Mouse (Mus musculus) c-Kit-negative CD71-positive TER-119-positive erythroid progenitor cells, embryonic 14.5 days (primary cell): ENCODE measurements around the gene Tent4b.
A peak's percentile ranks its signal among the peaks of the same experiment; 100 is the strongest.

Source experiments
- DNase-seq: peaks from one replicate; pipeline ENCODE4 v3.0.0-alpha.2; 2013; ENCODE audit warnings: low read depth, low spot score

Tent4b gene

DNA sequence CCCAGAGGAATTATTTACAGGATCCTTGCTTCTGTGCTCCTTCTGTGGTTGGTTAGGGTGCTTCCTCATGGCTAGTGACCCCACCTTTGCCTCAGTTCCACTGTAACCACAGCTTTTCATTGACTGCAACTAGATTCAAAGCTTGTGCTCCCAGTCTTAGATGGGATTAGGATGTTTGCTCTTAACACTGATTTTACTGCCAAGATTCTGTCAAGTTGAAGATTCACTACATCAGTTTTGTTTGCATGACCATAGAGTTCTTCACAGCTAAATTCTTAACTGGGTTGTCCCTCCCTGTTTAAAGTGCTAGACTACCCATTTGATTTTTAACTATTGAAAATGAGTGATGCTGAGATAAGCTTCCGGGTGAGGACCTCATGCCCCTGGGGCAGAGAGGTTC, 29.3 kb downstream of the Tent4b start:
- no peak for DNase-seq

DNA sequence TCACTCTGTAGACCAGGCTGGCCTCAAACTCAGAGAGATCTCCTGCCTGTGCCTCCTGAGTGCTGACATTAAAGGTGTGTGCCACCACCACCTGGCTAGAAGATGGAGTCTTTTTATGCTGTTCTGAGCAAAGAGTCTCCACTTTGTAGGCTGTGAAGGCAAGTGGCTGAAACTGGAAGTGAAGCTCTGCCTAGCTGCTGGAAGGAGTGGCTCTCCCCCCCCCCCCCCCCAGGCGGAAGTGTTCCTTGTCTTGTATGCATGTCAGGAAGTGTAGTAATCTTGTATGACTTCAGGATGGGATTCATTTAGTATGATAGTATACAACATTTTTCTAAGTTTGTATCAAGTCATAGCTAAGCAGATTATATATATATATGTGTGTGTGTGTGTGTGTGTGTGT, 29.8 kb downstream of the Tent4b start:
- DNase-seq, result no peak

DNA sequence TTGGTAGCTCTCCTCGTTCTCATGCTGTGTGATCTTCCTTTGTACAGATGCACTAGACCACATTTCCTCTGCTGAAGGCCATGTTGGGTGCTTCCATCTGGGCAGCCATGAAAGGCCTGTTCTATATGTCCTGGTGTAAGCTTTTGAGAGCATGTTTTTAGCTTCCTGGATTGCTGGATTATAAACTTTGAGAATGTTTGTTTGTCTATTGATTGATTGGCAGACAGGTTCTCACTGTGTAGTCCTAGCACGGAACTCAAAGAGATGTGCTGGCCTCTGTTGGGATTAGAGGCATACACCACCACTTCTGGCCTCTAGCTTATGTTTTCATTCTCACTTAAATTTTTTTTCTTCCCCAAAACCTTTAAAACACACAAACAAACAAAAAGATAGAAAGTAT, 37.7 kb downstream of the Tent4b start:
- DNase-seq, result no peak

DNA sequence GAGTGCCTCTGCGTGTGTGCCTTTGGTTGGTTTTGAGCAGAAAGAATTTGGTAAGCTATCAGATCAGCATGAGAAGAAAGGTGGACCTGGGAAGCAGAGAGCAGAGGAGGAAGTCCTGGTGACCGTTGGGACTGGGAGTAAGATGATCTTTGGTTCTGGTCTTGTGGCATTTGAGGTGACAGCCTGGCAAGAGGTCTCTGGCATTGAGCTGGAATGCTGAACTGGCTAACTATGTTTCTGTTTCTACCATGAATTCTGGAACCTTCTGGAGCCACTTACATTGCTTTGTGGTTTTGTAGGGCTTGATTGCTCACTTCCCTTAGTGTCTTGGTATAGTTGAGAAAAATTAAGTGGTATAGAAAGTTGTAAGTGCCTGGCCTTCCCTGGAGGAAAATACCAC, 38.6 kb downstream of the Tent4b start:
- DNase-seq, result no peak

DNA sequence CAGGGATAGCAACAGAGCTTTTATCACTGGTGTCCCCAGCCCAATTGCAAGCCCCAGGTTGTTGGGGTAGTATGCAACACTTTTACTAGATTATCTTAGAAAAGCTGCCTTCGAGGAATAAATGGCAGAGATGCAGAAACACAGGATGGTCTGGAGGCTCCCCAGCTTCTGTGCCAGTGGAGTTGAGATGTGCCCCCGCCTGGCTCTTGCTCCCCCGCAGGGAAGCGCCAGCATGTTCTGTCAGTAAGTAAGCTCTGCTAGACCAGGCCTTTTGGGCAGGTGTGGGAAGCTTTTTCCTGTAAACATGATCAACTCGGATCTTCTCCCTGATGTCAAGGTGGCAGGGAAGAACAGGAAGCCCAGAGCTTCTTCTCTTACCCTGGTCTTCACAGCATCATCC, 40.3 kb downstream of the Tent4b start:
- DNase-seq, result no peak

DNA sequence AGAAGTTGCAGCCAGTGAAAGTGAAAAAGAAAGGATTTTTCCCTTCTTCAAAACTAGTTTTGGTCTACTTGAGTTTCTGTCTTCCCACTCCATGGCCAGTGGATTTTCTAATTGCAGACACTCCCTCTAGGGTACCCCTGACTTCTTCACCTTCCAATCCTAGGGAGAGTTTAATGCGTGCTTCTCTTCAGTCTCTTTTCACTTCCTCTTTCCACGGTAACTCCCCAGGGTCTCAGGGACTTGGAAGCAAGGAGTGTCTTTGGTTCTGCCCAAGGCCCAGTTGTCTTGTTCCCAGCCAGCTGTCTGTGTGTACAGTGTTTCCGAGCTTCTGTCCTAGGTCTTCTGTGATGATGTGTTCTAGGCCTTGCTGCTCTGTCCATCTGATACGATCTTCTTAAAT, 42.9 kb downstream of the Tent4b start:
- no peak for DNase-seq

DNA sequence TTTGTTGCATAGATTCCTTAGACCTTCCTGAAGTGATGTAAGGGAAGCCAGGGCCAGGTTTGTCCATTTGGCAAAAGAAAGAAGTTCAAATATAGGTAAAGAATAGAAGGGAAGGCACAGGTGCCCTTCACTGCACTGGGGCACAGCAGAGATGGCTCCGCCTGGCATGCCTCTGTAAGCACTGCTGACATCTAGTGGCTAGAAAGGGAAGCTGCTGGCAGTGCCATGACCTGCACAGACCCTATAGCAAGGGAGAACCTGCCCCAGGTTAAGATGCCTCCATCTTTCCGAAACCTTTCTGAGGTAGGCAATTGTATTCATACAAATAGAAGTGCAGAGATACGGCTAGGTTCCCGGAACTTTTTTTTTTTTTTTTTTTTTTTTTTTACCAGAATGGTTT, 45.3 kb downstream of the Tent4b start:
- DNase-seq, result peak; percentile 15

DNA sequence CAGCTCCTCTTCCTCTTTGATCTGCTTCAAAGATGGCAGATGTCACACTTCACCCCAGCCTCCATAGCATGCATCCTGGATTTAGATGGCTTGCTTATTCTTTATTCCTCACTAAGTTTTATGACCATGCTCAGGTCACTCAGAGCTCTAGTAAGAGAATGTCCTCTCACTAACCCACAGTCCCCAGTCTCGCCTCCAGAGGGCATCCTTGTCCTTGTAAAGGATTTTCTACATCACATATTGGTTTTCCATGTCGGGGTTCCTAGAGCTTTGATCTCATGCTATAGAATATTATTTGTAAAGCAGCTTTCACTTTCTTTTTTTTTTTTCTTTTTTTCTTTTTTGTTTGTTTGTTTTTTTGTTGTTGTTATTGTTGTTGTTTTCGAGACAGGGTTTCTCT, 53.8 kb downstream of the Tent4b start:
- peak; percentile 32 for DNase-seq

DNA sequence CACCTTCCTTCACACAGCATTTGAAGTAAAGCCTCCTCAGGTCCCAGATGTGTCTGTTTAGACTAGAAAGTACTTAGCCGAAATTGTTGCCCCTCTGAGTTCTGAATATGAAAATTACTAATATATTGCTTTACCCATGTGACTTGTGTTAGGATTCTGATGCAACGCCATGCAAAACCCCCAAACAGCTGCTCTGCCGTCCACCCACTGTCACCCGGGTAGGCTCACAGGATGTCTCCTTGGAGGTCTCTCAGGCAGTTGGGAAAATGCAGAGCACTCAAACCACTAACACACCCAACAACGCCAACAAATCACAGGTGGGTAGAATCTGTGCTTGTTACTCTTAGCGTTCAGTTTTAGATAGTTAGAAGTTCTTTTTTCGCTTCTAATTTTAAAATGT, 55.9 kb downstream of the Tent4b start:
- no peak for DNase-seq

DNA sequence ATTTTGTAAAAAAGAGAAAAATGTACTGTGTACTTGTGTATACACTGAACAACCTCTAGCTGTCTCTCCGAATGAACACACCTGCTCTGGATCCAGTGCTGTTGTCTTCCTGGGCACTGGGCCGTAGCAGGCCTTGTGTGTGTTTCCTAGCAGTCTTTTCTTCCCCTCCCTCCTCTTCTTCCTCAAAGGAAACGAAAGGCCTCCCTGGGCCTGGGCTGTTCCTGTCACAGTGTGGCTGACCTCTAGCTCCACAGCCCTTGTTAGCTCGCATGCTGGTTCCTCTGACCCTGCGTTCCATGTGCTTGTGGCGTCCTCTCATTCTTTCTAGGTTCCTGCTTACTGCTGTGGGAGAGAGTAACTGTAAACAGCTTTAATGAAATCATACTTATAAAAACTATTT, 59.0 kb downstream of the Tent4b start:
- DNase-seq, result no peak

DNA sequence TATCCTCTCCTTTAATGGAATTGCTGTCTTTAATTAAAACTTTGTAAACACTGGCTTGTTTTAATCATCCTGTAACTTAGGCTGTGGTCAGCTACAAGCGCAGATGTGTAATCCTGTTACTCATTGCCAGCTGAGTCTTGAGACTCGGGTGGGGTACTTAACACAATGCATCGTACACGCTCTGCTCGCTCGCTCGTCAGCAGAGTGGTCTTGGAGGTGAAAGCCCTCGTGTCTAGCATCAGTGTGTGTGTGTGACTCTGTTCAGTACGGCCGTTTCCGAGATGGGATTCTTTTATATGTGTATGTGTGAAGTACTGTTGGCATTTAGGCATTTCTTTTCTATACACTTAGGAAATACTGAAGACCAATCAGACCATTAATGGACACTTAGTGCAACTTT, 59.5 kb downstream of the Tent4b start:
- DNase-seq, result no peak

DNA sequence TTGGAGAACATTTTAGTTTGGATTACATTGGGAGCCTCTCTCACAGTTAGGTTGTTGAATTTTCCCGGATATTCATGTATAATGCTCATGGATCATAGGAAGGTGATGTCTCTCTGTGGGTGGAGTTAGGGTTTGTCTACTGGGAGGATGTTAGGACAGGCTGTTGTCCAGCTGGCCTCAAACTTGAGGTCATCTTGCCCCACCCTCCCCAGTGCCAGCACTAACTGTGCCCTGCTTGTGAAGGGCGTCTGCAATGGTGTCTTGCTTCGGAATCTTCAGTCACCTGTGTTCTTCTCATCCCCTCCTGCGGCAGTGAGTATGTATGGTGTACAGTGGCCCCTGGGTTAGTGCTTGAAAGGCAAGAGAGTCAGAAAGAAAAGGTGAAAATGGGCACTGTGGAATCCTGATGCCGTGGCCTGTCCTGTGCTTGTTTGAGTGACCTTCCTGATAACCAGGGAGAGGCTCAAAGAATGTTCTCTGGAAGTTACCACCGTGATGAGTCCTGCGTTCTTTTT, 61.5 kb downstream of the Tent4b start:
- DNase-seq, result no peak

DNA sequence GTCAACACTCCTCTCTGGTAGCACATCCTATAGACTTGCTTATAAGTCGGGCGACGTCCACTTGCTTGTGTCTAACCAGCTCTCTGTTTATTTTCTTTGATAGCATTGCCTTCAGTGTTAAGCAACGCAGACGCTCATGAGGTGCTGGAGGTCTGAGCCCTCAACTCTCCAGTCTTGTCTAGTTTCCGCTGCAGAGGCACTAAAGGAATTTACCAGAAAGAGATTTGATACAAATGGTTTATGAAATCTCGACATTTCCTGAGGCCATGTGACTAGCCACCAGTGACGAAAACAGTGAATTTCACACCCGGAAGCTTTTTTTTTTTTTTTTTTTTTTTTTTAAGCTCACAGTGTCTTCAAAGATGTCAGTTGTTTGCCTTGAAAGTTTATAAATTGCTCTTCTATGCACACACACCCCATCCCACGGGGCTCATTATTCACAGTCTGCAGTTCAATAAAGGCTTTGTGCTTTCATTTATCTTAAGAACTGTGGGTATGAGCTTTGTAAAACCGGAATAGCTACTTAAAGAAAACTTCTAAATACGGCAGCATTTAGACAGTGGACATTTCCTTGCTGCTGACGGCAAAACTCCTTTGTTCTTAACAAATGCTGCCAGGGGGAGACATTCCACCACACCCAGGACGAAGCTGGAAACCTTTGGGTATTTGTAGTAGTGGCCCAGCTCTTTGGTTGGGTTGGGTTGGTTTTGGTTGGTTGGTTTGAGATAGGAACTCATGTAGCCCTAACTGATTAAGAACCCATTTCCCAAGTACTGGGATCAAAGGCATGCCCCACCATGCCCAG, 64.0 kb downstream of the Tent4b start:
- DNase-seq, result no peak

DNA sequence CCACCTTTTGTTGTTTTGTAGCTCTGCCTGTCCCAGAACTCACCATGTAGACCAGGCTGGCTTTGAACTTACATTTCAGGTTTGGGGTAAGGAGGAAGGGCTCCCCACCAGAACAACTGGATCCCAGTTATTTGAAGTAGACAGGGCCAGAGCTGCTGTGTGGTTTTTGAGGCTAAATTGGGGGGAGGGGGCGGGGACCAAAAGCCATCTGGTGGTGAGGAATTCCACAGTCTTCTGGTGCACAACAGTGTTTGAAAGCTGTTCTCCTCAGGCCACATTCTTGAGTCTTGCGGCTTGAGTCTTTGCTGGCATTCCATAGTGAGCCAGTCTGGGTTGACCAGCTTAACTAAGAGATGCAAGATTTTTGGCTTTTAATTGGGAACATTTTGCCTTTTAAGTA, 66.5 kb downstream of the Tent4b start:
- DNase-seq, result no peak

DNA sequence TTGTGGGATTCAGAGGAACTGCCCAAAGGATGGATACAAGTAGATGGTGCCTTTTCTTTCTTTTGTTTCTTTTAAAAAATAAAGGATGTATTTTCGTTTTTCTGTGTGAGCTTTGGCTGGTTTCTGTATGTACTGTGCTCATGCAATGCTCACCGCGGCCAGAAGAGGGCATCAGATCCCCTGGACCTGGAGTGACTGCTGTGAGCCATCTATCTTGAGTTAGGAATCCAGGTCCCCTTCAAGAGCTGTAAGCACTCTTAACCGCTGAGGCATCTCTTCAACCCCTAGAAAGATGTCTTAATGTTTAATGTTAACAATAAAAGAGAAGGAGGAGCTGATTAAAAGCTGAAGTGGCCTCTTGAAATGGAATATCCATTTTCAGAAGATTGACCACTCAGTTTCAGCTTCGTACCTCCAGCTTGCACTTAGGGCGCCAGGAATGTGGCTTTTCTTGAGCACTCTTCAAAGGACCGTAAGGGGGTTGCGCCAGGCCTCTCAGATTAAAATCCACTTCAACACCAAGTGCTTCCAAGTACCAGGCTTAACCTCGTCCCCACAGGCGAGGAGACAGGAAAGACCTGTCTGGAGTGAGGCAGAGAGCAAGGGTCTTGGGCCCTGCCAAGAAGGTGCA, 67.3 kb downstream of the Tent4b start:
- no peak for DNase-seq

DNA sequence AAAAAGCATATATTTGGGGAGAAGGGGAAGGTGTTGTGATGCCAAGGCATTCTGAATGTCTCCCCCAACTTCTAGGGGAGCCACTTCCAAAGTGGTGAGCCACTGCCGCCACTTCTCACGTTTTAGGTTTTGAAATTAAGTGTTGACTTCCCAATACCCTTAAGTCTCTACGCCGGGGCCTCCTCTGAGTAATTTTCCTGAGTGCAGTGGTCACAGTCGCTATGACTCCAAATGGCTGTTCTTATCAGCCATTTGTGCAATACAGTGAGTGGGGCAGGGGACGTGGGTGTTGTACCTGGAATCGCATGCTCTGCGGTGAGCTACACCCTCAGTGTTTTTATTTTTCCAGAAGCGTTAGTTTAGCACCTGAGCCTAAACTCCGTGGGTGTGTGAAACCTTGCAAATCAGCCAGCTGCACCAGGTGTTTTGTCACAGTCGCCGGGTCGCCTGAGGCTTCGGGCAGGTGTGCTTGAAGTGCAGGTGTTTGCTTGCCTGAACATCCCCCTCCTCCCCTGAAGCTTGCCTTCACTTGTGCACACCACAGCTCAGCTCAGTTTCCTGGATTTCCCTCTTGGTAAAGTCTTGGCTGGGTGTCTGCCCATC, 67.9 kb downstream of the Tent4b start:
- no peak for DNase-seq

DNA sequence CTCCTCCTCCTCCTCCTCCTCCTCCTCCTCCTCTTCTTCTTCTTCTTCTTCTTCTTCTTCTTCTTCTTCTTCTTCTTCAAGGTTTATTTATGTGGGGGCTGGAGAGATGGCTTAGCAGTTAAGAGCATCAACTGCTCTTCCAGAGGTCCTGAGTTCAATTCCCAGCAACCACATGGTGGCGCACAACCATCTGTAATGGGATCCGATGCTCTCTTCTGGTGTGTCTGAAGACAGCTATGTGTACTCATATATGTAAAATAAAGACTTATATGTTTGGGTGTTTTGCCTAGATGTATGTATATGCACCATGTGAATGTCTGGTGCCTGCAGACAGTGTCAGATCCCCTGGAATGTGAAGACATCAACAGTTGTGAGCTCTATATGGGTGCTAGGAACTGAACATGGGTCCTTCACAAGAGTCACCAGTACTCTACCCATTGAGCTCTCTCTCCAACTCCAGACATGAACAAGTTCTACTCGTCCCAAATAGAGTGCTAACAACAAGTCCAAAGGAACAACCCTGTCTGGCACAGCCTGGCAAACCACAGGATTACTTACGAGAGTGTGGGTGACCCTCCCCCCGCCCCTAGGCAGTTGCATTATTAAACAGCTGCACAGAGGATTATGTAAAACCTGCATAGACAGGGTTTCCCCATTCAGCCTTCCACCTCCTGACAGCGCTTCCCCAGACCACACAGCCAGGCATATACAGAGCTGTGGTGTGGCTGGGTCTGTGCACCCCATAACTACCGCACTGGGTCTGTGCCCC, 70.3 kb downstream of the Tent4b start:
- DNase-seq, result no peak

DNA sequence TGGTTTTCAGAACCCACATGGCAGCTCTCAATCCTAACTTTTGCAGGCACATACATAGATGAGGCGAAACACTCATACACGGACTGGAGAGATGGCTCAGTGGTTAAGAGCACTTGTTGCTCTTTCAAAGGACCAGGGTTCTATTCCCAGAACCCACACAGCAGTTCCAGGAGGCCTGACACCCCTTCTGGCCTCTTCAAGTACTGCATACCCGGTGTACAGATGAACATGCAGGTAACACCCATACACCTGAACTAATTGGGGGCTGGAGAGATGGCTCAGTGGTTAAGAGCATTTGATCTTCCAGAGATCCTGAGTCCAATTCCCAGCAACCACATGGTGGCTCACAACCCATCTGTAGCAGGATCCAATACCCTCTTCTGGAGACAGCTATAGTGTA, 71.1 kb downstream of the Tent4b start:
- DNase-seq, result no peak

DNA sequence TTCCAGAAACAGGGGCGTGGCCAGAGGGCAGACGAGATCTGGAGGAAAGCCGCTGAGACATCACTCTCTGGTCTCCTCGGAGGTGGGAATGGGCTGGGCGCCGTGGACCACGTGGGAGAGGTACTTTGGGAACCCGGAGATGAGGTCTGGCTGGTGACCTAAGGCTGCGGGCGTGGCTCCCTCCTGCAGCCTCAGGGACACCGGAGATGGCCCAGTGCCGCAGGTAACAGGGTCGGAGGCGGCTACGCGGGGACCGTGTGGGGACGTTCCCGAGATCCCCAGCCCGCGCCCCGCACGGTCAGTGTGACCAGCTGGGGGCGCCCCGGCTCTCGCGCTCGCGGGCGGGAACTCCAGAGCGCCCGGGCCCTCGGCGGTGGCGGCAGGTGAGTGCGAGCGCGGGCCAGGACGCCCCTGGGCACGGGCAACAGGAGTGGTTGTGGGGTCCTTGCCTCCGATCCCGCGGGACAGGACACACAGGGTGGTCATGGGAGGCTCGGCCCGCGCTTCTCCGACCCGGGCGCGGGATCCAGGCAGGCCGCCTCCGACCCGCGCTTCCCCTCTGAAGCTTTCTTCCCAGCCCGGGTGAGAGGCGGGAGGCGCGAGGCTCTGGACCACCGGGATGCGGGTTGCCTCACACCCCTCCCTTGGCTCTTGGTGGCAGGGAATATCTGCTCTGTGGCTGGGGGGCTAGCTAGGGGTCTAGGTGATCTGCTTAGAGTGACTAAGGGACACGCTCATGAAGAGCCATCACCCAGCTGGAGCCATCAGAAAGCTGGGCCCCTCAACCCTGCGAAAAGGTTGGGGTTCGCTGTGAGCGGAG, 73.4 kb downstream of the Tent4b start, which contains the start of gene Adcy7:
TSS of gene Adcy7 (plus strand) at position 173 of the 820 bp plus-strand sequence.
- DNase-seq, result no peak

DNA sequence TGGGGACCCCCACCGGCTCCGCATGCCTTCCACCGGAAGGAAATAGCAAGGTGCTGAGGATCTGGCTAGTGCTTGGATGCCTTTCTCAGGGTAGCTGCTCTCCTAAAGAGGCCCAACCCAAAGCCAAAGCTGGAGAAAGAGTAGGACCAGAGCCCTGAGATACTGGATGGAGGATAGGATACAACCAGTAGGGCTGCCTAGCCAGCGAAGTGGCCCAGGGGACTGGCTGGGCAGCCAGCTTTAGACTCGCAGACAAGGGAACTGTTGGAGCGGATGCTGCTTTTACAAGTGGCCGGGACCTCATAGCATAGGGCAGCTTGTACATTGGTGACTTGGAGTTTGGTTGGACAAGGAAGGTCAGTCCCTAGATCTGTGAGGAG, 74.0 kb downstream of the Tent4b start:
- DNase-seq, result no peak

DNA sequence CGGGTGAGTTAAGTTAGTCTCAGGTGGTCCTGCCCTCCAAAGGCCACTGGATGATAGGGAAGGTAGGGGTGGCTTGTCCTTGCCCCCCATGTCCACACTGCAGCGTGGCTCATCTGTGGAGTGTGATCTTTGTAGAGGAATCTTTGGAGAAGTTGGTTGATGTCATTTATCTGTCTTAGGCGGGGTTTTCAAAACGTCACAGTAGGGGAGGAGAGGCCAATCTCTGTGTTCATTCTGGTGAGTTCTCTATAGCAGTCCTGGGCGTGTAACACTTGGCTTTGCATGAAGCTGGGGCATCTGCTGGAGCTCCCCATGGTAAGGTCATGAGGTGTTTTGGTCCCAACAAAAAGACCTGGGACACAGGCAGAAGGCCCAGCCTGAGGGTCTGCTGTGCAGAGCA, 75.1 kb downstream of the Tent4b start:
- DNase-seq, result no peak
